In genomic region chr2:121169173-121169572, GRCm38 (mm10) we compare ENCODE assay signal across 8 mouse cellular contexts. TPM values are rescaled to one million over a fixed set of nuclear protein-coding genes. Genes with fewer than 3 reads are reported as not detected.
A peak's percentile ranks its signal among the peaks of the same experiment; 100 is the strongest.
DNase-seq lines count a peak whose midpoint lies in the region; ATAC-seq and TF ChIP-seq lines count a peak whose summit lies in the region.

No protein-coding gene starts in this region.

- WGBS in kidney, adult 2 months = 37% methylated on average over 4 of the region's 4 CpGs
- 57% methylated on average over 4 of the region's 4 CpGs for WGBS in embryonic facial prominence, embryonic 11.5 days
- 65% methylated on average over 4 of the region's 4 CpGs for WGBS in hindbrain, embryonic 15.5 days
- 80% methylated on average over 4 of the region's 4 CpGs for WGBS in midbrain, embryonic 14.5 days

- TF ChIP-seq POLR2A in kidney, adult 2 months (IDR thresholded peaks at IDR 0.05; ENCODE audit: low read depth, low read length) = no peak

- H3K27ac ChIP-seq in kidney, adult 2 months (ENCODE audit: insufficient read depth, low read depth, low read length) = no peak overlapping the region
- no peak overlapping the region for H3K27ac ChIP-seq in embryonic facial prominence, embryonic 11.5 days (replicated peaks; ENCODE audit: low read depth, low read length)
- H3K27ac ChIP-seq in hindbrain, embryonic 15.5 days (replicated peaks) = no peak overlapping the region
- H3K27ac ChIP-seq in midbrain, embryonic 14.5 days (replicated peaks; ENCODE audit: low read depth, low read length) = no peak overlapping the region

- peak overlapping the region; percentile 56 for H3K4me2 ChIP-seq in embryonic facial prominence, embryonic 11.5 days (ENCODE audit: low read depth, low read length)
- peak overlapping the region; percentile 64 for H3K4me2 ChIP-seq in hindbrain, embryonic 15.5 days
- H3K4me2 ChIP-seq in midbrain, embryonic 14.5 days (ENCODE audit: low read length) = peak overlapping the region; percentile 74

- H3K36me3 ChIP-seq in kidney, adult 2 months (ENCODE audit: control insufficient read depth, insufficient read depth, low read length) = peaks cover 3% of the 10 kb centered on the region; the same call in 1 of the 2 replicates
- H3K36me3 ChIP-seq in embryonic facial prominence, embryonic 11.5 days (replicated peaks; ENCODE audit: control insufficient read depth, insufficient read depth, low read depth, low read length) = 0 out of 2 replicates have a peak, but pooled peaks cover 2% of the 10 kb centered on the region
- H3K36me3 ChIP-seq in hindbrain, embryonic 15.5 days = peaks cover 15% of the 10 kb centered on the region
- peaks cover 29% of the 10 kb centered on the region for H3K36me3 ChIP-seq in midbrain, embryonic 14.5 days (ENCODE audit: control insufficient read depth, insufficient read depth, low read length)

- no peak for ATAC-seq in embryonic facial prominence, embryonic 11.5 days (replicated peaks; ENCODE audit: insufficient number of reproducible peaks, low FRiP score, low TSS enrichment, low read depth)
- ATAC-seq in hindbrain, embryonic 15.5 days (ENCODE audit: low FRiP score, low read depth) = no peak
- ATAC-seq in midbrain, embryonic 14.5 days (ENCODE audit: low FRiP score, low TSS enrichment) = no peak
- no peak for ATAC-seq in cerebellum, adult (ENCODE audit: insufficient number of reproducible peaks, low FRiP score, low TSS enrichment)

- no peak overlapping the region for H3K9ac ChIP-seq in embryonic facial prominence, embryonic 11.5 days (replicated peaks; ENCODE audit: low read length)
- peak overlapping the region; percentile 31; the same call in 1 of the 2 replicates for H3K9ac ChIP-seq in hindbrain, embryonic 15.5 days
- peak overlapping the region; percentile 65; the same call in 1 of the 2 replicates for H3K9ac ChIP-seq in midbrain, embryonic 14.5 days (replicated peaks; ENCODE audit: low read length)

- no peaks in the 10 kb centered on the region for H3K27me3 ChIP-seq in kidney, adult 2 months (replicated peaks; ENCODE audit: control insufficient read depth, insufficient read depth, low read length)
- H3K27me3 ChIP-seq in embryonic facial prominence, embryonic 11.5 days (ENCODE audit: control insufficient read depth, insufficient read depth, low read length) = no peaks in the 10 kb centered on the region
- no peaks in the 10 kb centered on the region for H3K27me3 ChIP-seq in hindbrain, embryonic 15.5 days
- H3K27me3 ChIP-seq in midbrain, embryonic 14.5 days (ENCODE audit: control insufficient read depth, insufficient read depth, low read length) = no peaks in the 10 kb centered on the region

- DNase-seq in kidney, adult 2 months = no peak
- DNase-seq in kidney, adult 11 months = no peak
- DNase-seq in embryonic facial prominence, embryonic 11.5 days (ENCODE audit: low spot score) = no peak
- DNase-seq in midbrain, embryonic 14.5 days = no peak
- DNase-seq in urinary bladder, adult 18-20 months (ENCODE audit: low spot score in 2 of 2) = no peak
- no peak for DNase-seq in right cerebral cortex, postnatal 4 days

- peak overlapping the region; percentile 31 for H3K4me3 ChIP-seq in kidney, adult 2 months (ENCODE audit: insufficient read depth, low read depth, low read length)
- peak overlapping the region; percentile 86; the same call in 1 of the 2 replicates for H3K4me3 ChIP-seq in embryonic facial prominence, embryonic 11.5 days (ENCODE audit: low read depth, low read length)
- peak overlapping the region; percentile 94 for H3K4me3 ChIP-seq in hindbrain, embryonic 15.5 days
- H3K4me3 ChIP-seq in midbrain, embryonic 14.5 days (replicated peaks; ENCODE audit: low read depth, low read length) = peak overlapping the region; percentile 83

- no peaks in the 10 kb centered on the region for H3K9me3 ChIP-seq in embryonic facial prominence, embryonic 11.5 days (replicated peaks; ENCODE audit: control insufficient read depth, low read length)
- no peaks in the 10 kb centered on the region for H3K9me3 ChIP-seq in hindbrain, embryonic 15.5 days
- no peaks in the 10 kb centered on the region for H3K9me3 ChIP-seq in midbrain, embryonic 14.5 days (ENCODE audit: control insufficient read depth, low read length)

- H3K4me1 ChIP-seq in kidney, adult 2 months (ENCODE audit: control insufficient read depth, insufficient read depth, low read length) = peaks cover 9% of the 10 kb centered on the region; the same call in 1 of the 2 replicates
- H3K4me1 ChIP-seq in embryonic facial prominence, embryonic 11.5 days (ENCODE audit: control insufficient read depth, insufficient read depth, low read length) = no peaks in the 10 kb centered on the region
- H3K4me1 ChIP-seq in hindbrain, embryonic 15.5 days (replicated peaks) = peaks cover 31% of the 10 kb centered on the region
- peaks cover 23% of the 10 kb centered on the region for H3K4me1 ChIP-seq in midbrain, embryonic 14.5 days (ENCODE audit: control insufficient read depth, insufficient read depth, low read length)

- TF ChIP-seq CTCF in kidney, adult 2 months (conservative IDR thresholded peaks at IDR 0.05; ENCODE audit: insufficient read depth, insufficient read length, low read depth, low read length) = no peak

RNA-seq across cellular contexts. Expression of gene Tubgcp4, which starts 1.3 kb away (rescaled TPM):
- 25.8 and 29.7 TPM in 2 replicates for polyA plus RNA-seq in kidney, adult 2 months (2012; rRNA removed)
- 60.7 and 65.1 TPM in 2 replicates for polyA plus RNA-seq in embryonic facial prominence, embryonic 11.5 days (2014; fragmentation: Nextera tagmentation; extraction: Ambion mirVana)
- polyA plus RNA-seq in hindbrain, embryonic 15.5 days (2015; fragmentation: Nextera tagmentation; extraction: Ambion mirVana) = 45.5 and 47.1 TPM in 2 replicates
- 35.9 and 49.2 TPM in 2 replicates for polyA plus RNA-seq in midbrain, embryonic 14.5 days (2014; fragmentation: Nextera tagmentation; extraction: Ambion mirVana)

RNA-seq across cellular contexts. Expression of gene Zscan29, which starts 1.8 kb away (rescaled TPM):
- polyA plus RNA-seq in kidney, adult 2 months (2012; rRNA removed) = 4.8 and 5.8 TPM in 2 replicates
- polyA plus RNA-seq in embryonic facial prominence, embryonic 11.5 days (2014; fragmentation: Nextera tagmentation; extraction: Ambion mirVana) = 10.2 and 13.6 TPM in 2 replicates
- 7.0 and 7.1 TPM in 2 replicates for polyA plus RNA-seq in hindbrain, embryonic 15.5 days (2015; fragmentation: Nextera tagmentation; extraction: Ambion mirVana)
- 8.0 and 9.3 TPM in 2 replicates for polyA plus RNA-seq in midbrain, embryonic 14.5 days (2014; fragmentation: Nextera tagmentation; extraction: Ambion mirVana)

RNA-seq across cellular contexts. Expression of gene Lcmt2, which starts 28.7 kb away (rescaled TPM):
- polyA plus RNA-seq in kidney, adult 2 months (2012; rRNA removed) = 9.8 and 11.6 TPM in 2 replicates
- polyA plus RNA-seq in embryonic facial prominence, embryonic 11.5 days (2014; fragmentation: Nextera tagmentation; extraction: Ambion mirVana) = 23.0 and 25.2 TPM in 2 replicates
- 19.0 and 21.0 TPM in 2 replicates for polyA plus RNA-seq in hindbrain, embryonic 15.5 days (2015; fragmentation: Nextera tagmentation; extraction: Ambion mirVana)
- 18.2 and 23.3 TPM in 2 replicates for polyA plus RNA-seq in midbrain, embryonic 14.5 days (2014; fragmentation: Nextera tagmentation; extraction: Ambion mirVana)

RNA-seq across cellular contexts. Expression of gene Adal, which starts 28.9 kb away (rescaled TPM):
- polyA plus RNA-seq in kidney, adult 2 months (2012; rRNA removed) = 5.6 and 8.0 TPM in 2 replicates
- polyA plus RNA-seq in embryonic facial prominence, embryonic 11.5 days (2014; fragmentation: Nextera tagmentation; extraction: Ambion mirVana) = 28.2 and 29.0 TPM in 2 replicates
- 26.9 and 27.7 TPM in 2 replicates for polyA plus RNA-seq in hindbrain, embryonic 15.5 days (2015; fragmentation: Nextera tagmentation; extraction: Ambion mirVana)
- polyA plus RNA-seq in midbrain, embryonic 14.5 days (2014; fragmentation: Nextera tagmentation; extraction: Ambion mirVana) = 30.7 and 40.0 TPM in 2 replicates

RNA-seq across cellular contexts. Expression of gene Tgm7, which starts 59.6 kb away (rescaled TPM):
- 0.08 and 0.15 TPM in 2 replicates for polyA plus RNA-seq in kidney, adult 2 months (2012; rRNA removed)
- polyA plus RNA-seq in embryonic facial prominence, embryonic 11.5 days (2014; fragmentation: Nextera tagmentation; extraction: Ambion mirVana) = not detected in 2 replicates
- polyA plus RNA-seq in hindbrain, embryonic 15.5 days (2015; fragmentation: Nextera tagmentation; extraction: Ambion mirVana) = 0.07 TPM in 1 of 2 replicates, not detected in the other
- polyA plus RNA-seq in midbrain, embryonic 14.5 days (2014; fragmentation: Nextera tagmentation; extraction: Ambion mirVana) = not detected in 2 replicates

Comparison
In these comparisons a context has a peak if more than half of its experiments do, and no peak if none do; other contexts are left out.
1. H3K4me3 ChIP-seq: peak in every context shown above with its lines; median percentile 94 in hindbrain, embryonic 15.5 days; 86 in embryonic facial prominence, embryonic 11.5 days; 83 in midbrain, embryonic 14.5 days; 31 in kidney, adult 2 months.